Mouse (Mus musculus) small intestine, adult 2 months (tissue): Measurements from ENCODE around the gene Ddx3y. TPM values are rescaled to one million over a fixed set of nuclear protein-coding genes. Genes with fewer than 3 reads are reported as not detected.

Source experiments
- H3K27ac ChIP-seq: fragments of 200-500 bp; 2 replicates; pipeline ENCODE4 v1.5.1; 2012; ENCODE audit warnings: low read depth, low read length, control low read depth, inconsistent platforms; ENCODE audit not compliant: insufficient read depth
- H3K27me3 ChIP-seq: fragments of 200-500 bp; 2 replicates; pipeline ENCODE4 v1.6.1; 2012; ENCODE audit warnings: mild to moderate bottlenecking, moderate library complexity, low read length, inconsistent platforms; ENCODE audit not compliant: control insufficient read depth, insufficient read depth
- H3K36me3 ChIP-seq: fragments of 200-500 bp; 2 replicates; pipeline ENCODE4 v1.6.1; 2012; ENCODE audit warnings: mild to moderate bottlenecking, low read length, control low read depth, inconsistent platforms; ENCODE audit not compliant: control insufficient read depth, insufficient read depth
- H3K4me1 ChIP-seq: fragments of 200-500 bp; 2 replicates; pipeline ENCODE4 v1.6.1; 2012; ENCODE audit warnings: low read length, inconsistent platforms, mixed read lengths; ENCODE audit not compliant: control insufficient read depth, insufficient read depth, insufficient read length
- H3K4me3 ChIP-seq: fragments of 200-500 bp; 2 replicates; pipeline ENCODE4 v1.5.1; 2012; ENCODE audit warnings: low read depth, mild to moderate bottlenecking, control low read depth, inconsistent platforms, low read length, moderate library complexity
- CTCF ChIP-seq: fragments of 200-500 bp; IDR thresholded peaks from 2 replicates; pipeline ENCODE4 v1.5.1; 2012; ENCODE audit warnings: low read depth, mild to moderate bottlenecking, control low read depth, inconsistent platforms, low read length, moderate library complexity, mixed read lengths; ENCODE audit not compliant: insufficient replicate concordance, insufficient read length; ENCODE audit errors: extremely low read depth
- POLR2A ChIP-seq: fragments of 200-500 bp; IDR thresholded peaks from 2 replicates; pipeline ENCODE4 v1.6.1; 2012; ENCODE audit warnings: low read depth, mild to moderate bottlenecking, control low read depth, inconsistent platforms, low read length, moderate library complexity
- WGBS: fragments of 180-500 bp; shearing (Covaris S2); methylation state at CpG from one replicate; pipeline ENCODE4 v1.1.7; 2018; 5-methylcytosine and 5-hydroxymethylcytosine counted together
- polyA plus RNA-seq: library from polyadenylated mRNA; depleted of rRNA; stranded (reverse); fragments of >200 nt; gene quantifications from 2 replicates; pipeline ENCODE4 v1.2.3, GENCODE M21; 2012; rRNA removed

Gene Ddx3y
- 0.44 TPM in 1 of 2 replicates, not detected in the other for polyA plus RNA-seq

DNA sequence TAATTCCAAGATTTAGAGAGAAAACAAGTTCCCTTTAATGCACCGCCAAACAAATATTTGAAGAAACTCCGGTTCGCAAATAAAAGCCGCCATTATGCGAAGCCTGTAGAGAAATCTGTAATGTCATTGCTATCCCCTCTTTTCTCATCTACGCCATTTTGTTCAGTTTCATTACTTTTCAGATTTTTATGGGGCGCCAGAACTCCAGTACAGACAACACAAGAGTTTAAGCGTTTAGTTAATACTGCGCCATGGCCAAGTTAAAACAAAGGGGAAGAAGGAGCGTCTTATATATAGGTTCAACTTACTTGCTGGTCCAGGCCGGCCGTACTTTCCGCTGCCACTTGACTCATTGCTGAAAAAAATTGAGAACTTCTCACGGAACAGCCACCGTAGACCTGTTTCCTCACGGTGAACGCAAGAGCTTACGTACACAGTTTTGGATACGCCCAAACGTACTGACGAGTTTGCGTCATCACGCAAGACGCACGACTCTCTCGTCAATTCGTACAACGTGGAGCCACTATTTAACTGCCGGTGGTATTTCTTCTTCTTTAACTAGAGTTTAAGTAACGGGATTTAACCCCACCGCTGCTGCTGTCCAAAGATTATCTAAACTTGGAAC is at the start of gene Ddx3y:
TSS of gene Ddx3y (minus strand) at position 459 of the 625 bp plus-strand sequence.
- no peak for TF ChIP-seq CTCF
- TF ChIP-seq POLR2A = no peak
- 15% methylated on average over 31 of the region's 31 CpGs for WGBS
- peak within 1 kb of the TSS; percentile 85 for H3K27ac ChIP-seq
- H3K4me3 ChIP-seq = peak within 1 kb of the TSS; percentile 63
- no peaks in the 10 kb centered on the region for H3K4me1 ChIP-seq
- H3K27me3 ChIP-seq = no peaks in the 10 kb centered on the region
- H3K36me3 ChIP-seq = no peaks in the 10 kb centered on the region

DNA sequence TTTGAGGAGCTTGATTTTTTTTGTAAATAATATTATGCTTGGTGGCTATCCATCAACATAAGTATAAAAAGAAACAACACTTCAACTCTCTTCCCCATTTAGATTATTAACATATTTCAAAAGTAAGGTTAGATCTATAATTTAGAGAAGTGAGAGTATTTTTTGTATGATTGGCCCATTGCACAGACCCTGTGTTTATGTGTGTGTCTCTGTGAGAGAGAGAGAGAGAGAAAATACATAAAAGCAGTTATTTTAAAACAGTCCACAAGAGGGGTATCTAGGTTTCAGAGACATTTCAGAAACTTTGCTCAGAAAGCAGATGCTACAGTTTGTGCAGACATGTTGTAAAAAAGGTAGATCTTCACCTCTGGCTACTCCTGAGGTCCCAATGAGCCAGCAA is 7.3 kb upstream of the Ddx3y start:
- Histone ChIP-seq H3K36me3 (no peaks in the 10 kb centered on the region), H3K27ac (no peak overlapping the region), H3K4me3 (no peak overlapping the region), H3K27me3 (no peaks in the 10 kb centered on the region), H3K4me1 (no peaks in the 10 kb centered on the region)
- TF ChIP-seq CTCF = no peak
- TF ChIP-seq POLR2A = no peak

- TF ChIP-seq CTCF (no peak), POLR2A (no peak)
- Histone ChIP-seq H3K36me3 (no peaks in the 10 kb centered on the region), H3K27me3 (no peaks in the 10 kb centered on the region), H3K27ac (peak overlapping the region; percentile 85), H3K4me3 (peak overlapping the region; percentile 63), H3K4me1 (no peaks in the 10 kb centered on the region)
- 11% methylated on average over 12 of the region's 12 CpGs for WGBS
Measured at GRCm38 (mm10) chrY:1285735-1286134, 694 bp downstream of the Ddx3y start.

GRCm38 (mm10) chrY:1246117-1246516 is 40.3 kb downstream of the Ddx3y start:
- TF ChIP-seq CTCF = no peak
- no peak for TF ChIP-seq POLR2A
- Histone ChIP-seq H3K4me1 (no peaks in the 10 kb centered on the region), H3K27me3 (no peaks in the 10 kb centered on the region), H3K36me3 (no peaks in the 10 kb centered on the region), H3K4me3 (no peak overlapping the region), H3K27ac (no peak overlapping the region)
- 50% methylated on average over 6 of the region's 6 CpGs for WGBS

DNA sequence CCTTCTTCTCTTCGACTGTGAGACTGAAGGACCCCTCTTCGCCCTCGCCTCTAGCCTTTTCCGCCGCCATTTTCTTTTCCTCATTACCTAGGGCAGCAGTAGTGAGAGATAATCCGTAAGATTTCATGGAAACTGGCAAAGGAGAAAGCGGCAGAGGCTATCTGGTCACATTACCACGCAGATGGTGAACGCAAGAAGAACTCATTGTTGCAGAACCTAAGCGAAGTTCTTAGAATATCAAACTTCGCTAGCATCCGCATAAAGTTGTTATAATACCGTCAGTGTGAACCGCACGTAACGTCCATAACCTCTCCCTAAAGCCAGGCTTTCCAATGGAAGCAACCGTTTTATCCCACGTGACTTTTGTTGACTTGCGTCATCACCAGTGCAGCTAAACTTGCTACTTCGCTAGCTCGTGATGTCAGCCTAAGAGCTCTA is 41.0 kb downstream of the Ddx3y start, which contains the start of gene Uty:
TSS of gene Uty (minus strand) at position 334 of the 438 bp plus-strand sequence.
- 2% methylated on average over 21 of the region's 21 CpGs for WGBS
- Histone ChIP-seq H3K27ac (peak within 1 kb of the TSS; percentile 93), H3K4me3 (peak within 1 kb of the TSS; percentile 94), H3K36me3 (no peaks in the 10 kb centered on the region), H3K27me3 (no peaks in the 10 kb centered on the region), H3K4me1 (no peaks in the 10 kb centered on the region)
- TF ChIP-seq CTCF = no peak
- no peak for TF ChIP-seq POLR2A

DNA sequence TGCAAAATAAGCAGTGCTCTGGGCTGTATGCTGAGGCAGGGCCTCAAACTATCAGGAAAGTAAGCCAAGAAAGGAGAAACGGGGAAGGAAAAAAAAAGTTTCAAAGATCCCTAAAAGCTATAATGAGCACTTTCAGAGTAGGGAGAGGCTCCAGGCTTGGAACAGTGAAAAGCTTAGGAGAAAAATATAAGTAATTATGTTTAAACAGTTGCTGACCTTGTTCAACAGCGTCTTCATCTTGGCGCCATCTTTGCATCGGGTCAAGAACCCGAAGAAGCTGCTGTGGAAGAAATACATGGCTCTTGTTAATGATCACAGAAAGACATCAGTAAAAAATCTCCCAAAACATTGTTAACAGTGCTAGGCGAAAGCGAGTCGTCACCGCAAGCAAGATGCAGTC is 41.5 kb downstream of the Ddx3y start:
- H3K36me3 ChIP-seq = no peaks in the 10 kb centered on the region
- H3K4me1 ChIP-seq = no peaks in the 10 kb centered on the region
- TF ChIP-seq CTCF = no peak
- no peak for TF ChIP-seq POLR2A
- WGBS = under 1% methylated on average over 9 of the region's 9 CpGs
- H3K27me3 ChIP-seq = no peaks in the 10 kb centered on the region
- H3K27ac ChIP-seq = peak overlapping the region; percentile 93
- peak overlapping the region; percentile 94 for H3K4me3 ChIP-seq

- Histone ChIP-seq H3K27me3 (no peaks in the 10 kb centered on the region), H3K4me3 (no peak overlapping the region), H3K4me1 (no peaks in the 10 kb centered on the region), H3K27ac (no peak overlapping the region), H3K36me3 (no peaks in the 10 kb centered on the region)
- TF ChIP-seq POLR2A = no peak
- no peak for TF ChIP-seq CTCF
- WGBS = 38% methylated on average over 5 of the region's 5 CpGs
Measured at GRCm38 (mm10) chrY:1244421-1244820, 42.0 kb downstream of the Ddx3y start.
